Mouse (Mus musculus): ENCODE results near the gene Lnx2.

DNA sequence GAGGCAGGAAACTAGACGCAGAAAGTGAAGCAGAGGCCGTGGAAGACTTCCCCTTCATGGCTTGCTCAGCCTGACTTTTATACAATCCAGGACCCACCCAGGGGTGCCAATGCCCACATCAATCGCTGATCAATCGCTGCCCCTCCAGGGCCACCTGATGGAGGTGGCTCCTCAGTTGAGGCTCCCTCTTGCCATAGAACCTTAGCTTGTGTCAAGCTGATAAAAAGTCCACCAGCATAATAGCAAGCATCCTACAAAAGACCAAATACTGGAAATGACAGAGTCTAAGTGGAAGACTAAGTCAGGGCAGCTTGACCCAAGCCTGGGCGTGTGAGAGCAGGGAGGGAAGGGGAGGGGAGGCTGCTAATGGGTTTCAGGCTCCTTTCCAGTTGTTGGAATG lies 39.7 kb downstream of the Lnx2 start:
- TF ChIP-seq CTCF (IDR thresholded peaks at IDR 0.05; ENCODE audit: control insufficient read depth, insufficient read depth, insufficient replicate concordance, low read depth, low read length) (no peak), POLR2A (IDR thresholded peaks at IDR 0.05; ENCODE audit: control insufficient read depth, low read depth, low read length) (no peak)

Data from testis, adult 2 months (tissue).